Mouse (Mus musculus): ENCODE measurements at regions not wholly inside any gene's neighbourhood (a gene's known extent, or its start where the extent isn't known, plus 50 kb on each side); places are given as distances from the start of the nearest gene placed in this dataset.

- TF ChIP-seq GATA1 (IDR thresholded peaks at IDR 0.05; ENCODE audit: borderline replicate concordance, low read length) (no peak), FLI1 (IDR thresholded peaks at IDR 0.05; ENCODE audit: low read length) (no peak)
These were observed 714.1 kb upstream of the Adgrl2 start for GRCm38 (mm10) chr3:149704478-149704877.

All from megakaryocyte, embryonic 14.5 days (primary cell).